Mouse (Mus musculus) stomach, postnatal 0 days (tissue): ENCODE data around the gene Mrps35. TPM values are rescaled to one million over a fixed set of nuclear protein-coding genes. Genes with fewer than 3 reads are reported as not detected.

ENCODE experiments used
- ATAC-seq: fragments of 200-750 bp; cut with Nextera tagmentation; 2 replicates; pipeline ENCODE4 v1.8.0; 2017; ENCODE audit not compliant: low FRiP score, low TSS enrichment
- DNase-seq: peaks from one replicate; pipeline ENCODE4 v3.0.0-alpha.2; 2016; ENCODE audit warnings: low spot score
- H3K27ac ChIP-seq: fragments of 300-500 bp; sonication (generic); replicated peaks from 2 replicates; pipeline ENCODE4 v1.5.1; 2014; ENCODE audit warnings: mild to moderate bottlenecking, control low read depth
- H3K27me3 ChIP-seq: fragments of 300-500 bp; sonication (generic); 2 replicates; pipeline ENCODE4 v1.6.1; 2014; ENCODE audit warnings: low read length; ENCODE audit not compliant: control insufficient read depth, insufficient read depth
- H3K36me3 ChIP-seq: fragments of 300-500 bp; sonication (generic); 2 replicates; pipeline ENCODE4 v1.6.1; 2014; ENCODE audit warnings: low read length, mixed read lengths; ENCODE audit not compliant: control insufficient read depth, insufficient read depth
- H3K4me1 ChIP-seq: fragments of 300-500 bp; sonication (generic); replicated peaks from 2 replicates; pipeline ENCODE4 v1.6.1; 2014; ENCODE audit warnings: antibody characterized with exemption; ENCODE audit not compliant: control insufficient read depth, insufficient read depth
- H3K4me2 ChIP-seq: fragments of 300-500 bp; sonication (generic); replicated peaks from 2 replicates; pipeline ENCODE4 v1.6.1; 2014; ENCODE audit warnings: low read depth, mild to moderate bottlenecking, control low read depth, moderate library complexity
- H3K4me3 ChIP-seq: fragments of 300-500 bp; sonication (generic); 2 replicates; pipeline ENCODE4 v1.5.1; 2014; ENCODE audit warnings: low read depth, low read length, control low read depth
- H3K9ac ChIP-seq: fragments of 300-500 bp; sonication (generic); 2 replicates; pipeline ENCODE4 v1.6.1; 2014; ENCODE audit warnings: mild to moderate bottlenecking, low read length, control low read depth, mixed read lengths
- H3K9me3 ChIP-seq: fragments of 300-500 bp; sonication (generic); 2 replicates; pipeline ENCODE4 v1.6.1; 2016; ENCODE audit warnings: low read length; ENCODE audit not compliant: control insufficient read depth
- CTCF ChIP-seq: IDR thresholded peaks from 2 replicates; pipeline ENCODE4 v1.5.1; 2016; ENCODE audit warnings: antibody characterized with exemption, low read depth, mild to moderate bottlenecking, moderate library complexity
- EP300 ChIP-seq: optimal IDR thresholded peaks from 2 replicates; pipeline ENCODE3; 2016; ENCODE audit warnings: antibody characterized with exemption
- WGBS: fragments of 180-500 bp; shearing (Covaris S2); extraction: QIAGEN DNeasy Blood & Tissue Kit; methylation state at CpG from one replicate; pipeline ENCODE4 v1.1.7; 2014; 5-methylcytosine and 5-hydroxymethylcytosine counted together
- polyA plus RNA-seq: library from polyadenylated mRNA; unstranded; fragments of >200 nt; fragmentation: Nextera tagmentation; extraction: Ambion mirVana; gene quantifications from 2 replicates; pipeline ENCODE4 v1.2.1, GENCODE M21; 2015

Gene Mrps35
- polyA plus RNA-seq, 1 experiment from 2014 or later: 101 TPM

DNA sequence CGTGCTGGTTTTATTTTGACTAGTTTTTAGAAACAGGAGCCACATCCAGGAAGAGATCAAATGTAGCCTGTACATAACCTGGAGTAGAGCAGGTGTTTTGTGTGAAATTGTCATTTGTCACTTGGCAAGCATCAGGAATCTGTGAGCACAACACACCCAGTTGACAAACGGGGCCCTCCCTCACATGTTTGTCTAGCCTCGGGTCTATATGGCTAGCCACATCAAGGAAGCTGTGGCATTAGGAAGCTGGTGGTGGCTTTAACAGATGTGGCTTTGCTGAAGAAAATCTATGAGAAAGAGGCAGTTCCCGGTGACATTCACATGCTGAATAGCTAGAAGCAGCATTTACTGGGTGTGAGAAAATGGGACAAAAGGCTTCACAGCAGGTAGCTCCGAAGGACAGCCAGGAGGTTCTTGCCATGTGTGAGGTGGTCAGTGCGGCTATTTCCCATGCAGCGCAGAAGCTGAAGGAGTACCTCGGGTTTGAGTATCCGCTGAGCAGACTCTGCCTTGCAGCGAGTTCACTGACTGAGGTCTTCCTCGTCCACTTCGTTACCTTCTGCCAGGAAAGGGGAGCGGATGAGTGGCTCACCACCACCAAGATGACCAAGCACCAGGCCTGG, 10.2 kb upstream of the Mrps35 start, which contains the start of gene Rep15:
Gene Rep15 (plus strand): TSS at position 282 of the 623 bp plus-strand sequence.
- H3K4me2 ChIP-seq: no peak within 1 kb of the TSS
- H3K9me3 ChIP-seq: no peaks in the 10 kb centered on the region
- no peak within 1 kb of the TSS for H3K4me3 ChIP-seq
- no peaks in the 10 kb centered on the region for H3K27me3 ChIP-seq
- TF ChIP-seq EP300: no peak
- no peak for TF ChIP-seq CTCF
- H3K9ac ChIP-seq: peak within 1 kb of the TSS; percentile 36
- peak within 1 kb of the TSS; percentile 36; the same call in 1 of the 2 replicates for H3K27ac ChIP-seq
- peak; percentile 62 for DNase-seq
- peak; percentile 89 for ATAC-seq
- 56% methylated on average over 13 of the region's 13 CpGs for WGBS
- H3K4me1 ChIP-seq: no peaks in the 10 kb centered on the region
- peaks cover 12% of the 10 kb centered on the region; the same call in 1 of the 2 replicates for H3K36me3 ChIP-seq

DNA sequence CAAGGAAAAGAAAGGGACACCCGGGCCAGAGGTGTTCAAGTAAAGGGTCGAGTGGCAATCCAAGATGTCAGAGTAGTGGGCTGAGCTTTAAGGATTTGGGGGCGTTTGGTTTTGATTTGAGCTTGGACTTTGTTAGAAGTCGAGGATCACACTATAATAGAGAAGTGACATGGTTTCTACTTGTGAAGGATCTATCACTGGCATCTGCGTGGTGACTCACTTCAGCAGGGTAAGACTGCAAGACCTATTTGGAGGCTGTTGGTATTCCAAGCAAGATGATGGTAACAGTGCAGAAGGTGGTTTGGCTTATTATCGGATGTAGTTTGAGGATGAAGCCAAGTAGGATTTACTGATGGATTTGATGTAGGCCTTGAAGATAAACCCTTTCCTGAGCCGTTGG, 1.1 kb downstream of the Mrps35 start:
- Histone ChIP-seq H3K9me3 (no peaks in the 10 kb centered on the region), H3K4me1 (peaks cover 4% of the 10 kb centered on the region; the same call in 1 of the 2 replicates), H3K4me3 (peak overlapping the region; percentile 87), H3K9ac (peak overlapping the region; percentile 94), H3K27ac (no peak overlapping the region; the same call in 1 of the 2 replicates), H3K36me3 (no peaks in the 10 kb centered on the region; the same call in 1 of the 2 replicates), H3K27me3 (no peaks in the 10 kb centered on the region), H3K4me2 (peak overlapping the region; percentile 72)
- DNase-seq: no peak
- 36% methylated on average over 7 of the region's 7 CpGs for WGBS
- TF ChIP-seq EP300 (no peak), CTCF (no peak)
- no peak for ATAC-seq

DNA sequence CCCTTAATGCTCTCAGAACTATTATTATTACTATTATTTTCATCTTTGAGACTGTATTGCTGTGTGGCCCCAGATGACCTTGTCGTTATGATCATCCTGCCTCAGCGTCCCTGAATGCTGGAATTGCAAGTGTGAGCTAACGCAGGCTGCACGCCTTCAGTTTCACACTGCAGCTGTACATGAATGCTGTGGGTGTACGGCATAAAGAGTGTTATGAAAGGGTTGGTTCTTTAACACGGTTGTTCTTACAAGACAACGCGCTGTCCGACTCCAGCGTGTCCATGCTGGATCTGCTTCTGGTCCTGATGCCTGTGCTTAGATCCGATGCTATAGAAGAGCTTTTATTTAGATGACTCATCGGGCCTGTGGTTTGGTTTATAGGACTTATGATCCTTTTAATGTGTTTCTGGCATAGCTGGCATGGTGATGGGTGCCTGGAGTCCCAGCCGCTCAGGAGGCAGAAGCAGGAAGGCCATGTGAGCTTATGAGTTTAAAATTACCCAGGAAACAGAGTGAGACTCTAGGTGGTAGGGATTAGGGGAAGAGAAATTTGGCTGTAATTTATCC, 6.8 kb downstream of the Mrps35 start:
- H3K9me3 ChIP-seq: no peaks in the 10 kb centered on the region
- TF ChIP-seq CTCF: no peak
- peaks cover 19% of the 10 kb centered on the region; the same call in 1 of the 2 replicates for H3K36me3 ChIP-seq
- no peak overlapping the region for H3K4me2 ChIP-seq
- 91% methylated on average over 13 of the region's 13 CpGs for WGBS
- no peak overlapping the region for H3K9ac ChIP-seq
- H3K4me3 ChIP-seq: no peak overlapping the region
- no peak for ATAC-seq
- H3K27ac ChIP-seq: no peak overlapping the region
- H3K4me1 ChIP-seq: no peaks in the 10 kb centered on the region
- DNase-seq: no peak
- no peaks in the 10 kb centered on the region for H3K27me3 ChIP-seq

DNA sequence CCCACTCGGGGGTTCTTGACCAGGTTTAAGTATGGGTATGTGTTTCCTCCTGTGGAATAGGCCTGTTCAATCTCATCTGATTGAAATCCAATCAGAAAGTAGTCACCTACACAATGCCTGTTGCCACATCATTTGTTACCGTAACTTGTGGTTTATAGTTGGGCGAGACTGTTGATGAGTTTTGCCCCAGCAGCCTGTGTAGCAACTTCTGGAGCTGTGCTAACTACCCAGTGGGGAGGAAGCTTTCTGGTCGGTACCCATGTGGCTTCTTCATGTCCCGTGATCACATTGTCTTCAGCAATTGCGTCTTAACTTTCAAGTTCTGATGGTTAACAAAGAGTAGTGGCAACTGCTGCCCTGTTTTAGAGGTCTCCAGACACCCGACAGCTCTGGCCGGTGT, 9.1 kb downstream of the Mrps35 start:
- no peak overlapping the region for H3K27ac ChIP-seq
- H3K4me3 ChIP-seq: no peak overlapping the region
- no peaks in the 10 kb centered on the region for H3K4me1 ChIP-seq
- H3K4me2 ChIP-seq: no peak overlapping the region
- ATAC-seq (no peak), DNase-seq (no peak)
- no peaks in the 10 kb centered on the region for H3K9me3 ChIP-seq
- H3K27me3 ChIP-seq: no peaks in the 10 kb centered on the region
- 94% methylated on average over 8 of the region's 8 CpGs for WGBS
- TF ChIP-seq EP300: no peak
- no peak for TF ChIP-seq CTCF
- H3K9ac ChIP-seq: no peak overlapping the region
- peaks cover 19% of the 10 kb centered on the region; the same call in 1 of the 2 replicates for H3K36me3 ChIP-seq

DNA sequence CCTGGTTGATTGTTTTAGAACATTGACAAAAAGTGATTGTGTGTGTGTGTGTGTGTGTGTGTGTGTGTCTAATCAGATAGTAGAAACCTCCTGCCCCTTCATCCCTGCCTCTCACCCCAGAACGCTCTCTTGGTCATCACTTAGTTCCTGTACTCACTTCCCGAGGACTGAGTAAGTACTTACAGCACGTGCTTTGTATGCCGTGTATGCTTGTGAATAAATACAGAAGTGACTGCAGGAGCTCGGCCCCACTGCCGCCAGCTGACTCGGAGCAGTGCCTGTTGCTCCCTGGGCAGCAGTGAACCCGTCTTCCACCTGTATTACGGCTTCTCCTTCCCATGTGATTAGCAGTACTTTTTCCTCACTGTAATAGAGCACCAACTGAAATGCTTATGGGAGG, 9.9 kb downstream of the Mrps35 start:
- Histone ChIP-seq H3K4me3 (no peak overlapping the region), H3K36me3 (peaks cover 19% of the 10 kb centered on the region; the same call in 1 of the 2 replicates), H3K27me3 (no peaks in the 10 kb centered on the region), H3K9me3 (no peaks in the 10 kb centered on the region), H3K9ac (no peak overlapping the region), H3K27ac (no peak overlapping the region), H3K4me1 (no peaks in the 10 kb centered on the region), H3K4me2 (no peak overlapping the region)
- ATAC-seq: no peak
- TF ChIP-seq CTCF: no peak
- no peak for TF ChIP-seq EP300
- no peak for DNase-seq
- 88% methylated on average over 9 of the region's 9 CpGs for WGBS
